Mouse (Mus musculus): ENCODE measurements around the gene Wdr54. TPM values are rescaled to one million over a fixed set of nuclear protein-coding genes. Genes with fewer than 3 reads are reported as not detected.

Wdr54 gene
- total RNA-seq (2014; rRNA removed; ENCODE audit: low replicate concordance) (1.4 and 5.5 TPM in 2 replicates), polyA plus RNA-seq (2015; fragmentation: Nextera tagmentation; extraction: Ambion mirVana) (0.96 and 1.1 TPM in 2 replicates)

DNA sequence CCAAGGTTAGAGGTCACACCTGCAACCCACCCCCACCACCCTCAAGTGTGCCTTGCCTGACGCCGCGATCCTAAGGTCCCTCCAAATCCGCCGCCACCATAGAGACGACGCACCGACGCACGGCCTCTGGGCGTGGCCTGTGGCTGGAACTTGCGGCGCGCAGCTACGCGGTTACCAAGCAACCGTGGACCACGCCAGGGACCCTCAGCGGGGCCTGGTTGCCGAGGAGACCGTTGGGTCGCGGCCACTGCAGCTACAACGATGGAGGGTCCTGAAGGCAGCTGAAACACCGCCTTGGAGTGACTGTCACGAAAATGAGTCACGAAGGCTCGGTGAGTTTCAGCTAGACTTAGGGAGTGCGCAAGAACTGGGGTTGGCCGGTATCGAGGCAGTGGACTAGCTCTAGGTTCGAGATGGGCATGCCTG, at the start of gene Wdr54, which contains the start of gene 1700003E16Rik:
Wdr54 (minus strand) TSS at position 139 of the 426 bp plus-strand sequence.
1700003E16Rik (plus strand) TSS at position 146 of the 426 bp plus-strand sequence.
- H3K27me3 ChIP-seq (ENCODE audit: control insufficient read depth, insufficient read depth, low read length), result peaks cover 12% of the 10 kb centered on the region
- 0 out of 2 replicates have a peak, but pooled peaks cover 6% of the 10 kb centered on the region for H3K36me3 ChIP-seq (replicated peaks; ENCODE audit: control insufficient read depth, insufficient read depth, low read length)
- 0 out of 2 replicates have a peak, but pooled peaks cover 4% of the 10 kb centered on the region for H3K4me1 ChIP-seq (ENCODE audit: control insufficient read depth, insufficient read depth)
- WGBS, result 3% methylated on average over 32 of the region's 32 CpGs
- no peak for TF ChIP-seq EP300 (IDR thresholded peaks at IDR 0.05; ENCODE audit: low read depth)
- TF ChIP-seq CTCF (IDR thresholded peaks at IDR 0.05; ENCODE audit: low read depth), result no peak
- peak; percentile 76 for ATAC-seq (ENCODE audit: insufficient read depth, low read depth)
- peak within 1 kb of the TSS; percentile 74 for H3K4me2 ChIP-seq (ENCODE audit: low read depth, low read length)
- H3K9me3 ChIP-seq (replicated peaks; ENCODE audit: control insufficient read depth, low read length), result no peaks in the 10 kb centered on the region
- no peak within 1 kb of the TSS for H3K27ac ChIP-seq (ENCODE audit: low read depth)
- DNase-seq (ENCODE audit: low spot score), result no peak
- H3K4me3 ChIP-seq (ENCODE audit: low read depth, low read length), result peak within 1 kb of the TSS; percentile 48
- H3K9ac ChIP-seq (replicated peaks; ENCODE audit: low read depth, low read length), result no peak within 1 kb of the TSS

- WGBS, result 86% methylated on average over 3 of the region's 3 CpGs
- peaks cover 4% of the 10 kb centered on the region; the same call in 1 of the 2 replicates for H3K4me1 ChIP-seq (ENCODE audit: control insufficient read depth, insufficient read depth)
- no peak overlapping the region for H3K9ac ChIP-seq (replicated peaks; ENCODE audit: low read depth, low read length)
- no peak for DNase-seq (ENCODE audit: low spot score)
- ATAC-seq (ENCODE audit: insufficient read depth, low read depth), result no peak
- no peak overlapping the region for H3K4me3 ChIP-seq (ENCODE audit: low read depth, low read length)
- H3K27ac ChIP-seq (ENCODE audit: low read depth), result no peak overlapping the region
- H3K9me3 ChIP-seq (replicated peaks; ENCODE audit: control insufficient read depth, low read length), result no peaks in the 10 kb centered on the region
- no peaks in the 10 kb centered on the region for H3K36me3 ChIP-seq (replicated peaks; ENCODE audit: control insufficient read depth, insufficient read depth, low read length)
- no peaks in the 10 kb centered on the region for H3K27me3 ChIP-seq (ENCODE audit: control insufficient read depth, insufficient read depth, low read length)
- H3K4me2 ChIP-seq (ENCODE audit: low read depth, low read length), result no peak overlapping the region
- TF ChIP-seq CTCF (IDR thresholded peaks at IDR 0.05; ENCODE audit: low read depth) (no peak), EP300 (IDR thresholded peaks at IDR 0.05; ENCODE audit: low read depth) (no peak)
These were observed 49.7 kb upstream of the Wdr54 start for GRCm38 (mm10) chr6:83205851-83206250.

DNA sequence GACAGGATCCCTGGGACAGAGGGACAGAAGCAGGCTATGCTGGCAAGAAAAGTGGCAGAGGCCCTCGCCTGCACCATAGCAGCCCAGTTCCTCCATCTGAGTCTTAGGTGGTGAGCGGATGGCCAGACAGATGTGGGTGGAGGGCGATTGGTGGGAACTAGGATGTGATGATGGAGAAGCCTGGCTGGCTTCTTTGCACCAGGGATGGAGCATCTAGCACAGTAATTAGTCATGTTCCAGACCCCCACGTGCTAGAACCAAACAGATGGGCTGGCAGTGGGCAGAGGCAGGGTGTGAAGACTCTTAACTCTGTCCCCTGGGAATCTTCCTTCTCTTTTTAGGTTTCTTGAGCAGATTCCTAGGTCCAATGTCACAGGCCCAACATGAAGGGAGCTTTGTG, 47.1 kb upstream of the Wdr54 start:
- WGBS, result 83% methylated on average over 4 of the region's 4 CpGs
- H3K9me3 ChIP-seq (replicated peaks; ENCODE audit: control insufficient read depth, low read length), result no peaks in the 10 kb centered on the region
- H3K27me3 ChIP-seq (ENCODE audit: control insufficient read depth, insufficient read depth, low read length), result no peaks in the 10 kb centered on the region
- no peak overlapping the region for H3K4me3 ChIP-seq (ENCODE audit: low read depth, low read length)
- peaks cover 20% of the 10 kb centered on the region for H3K36me3 ChIP-seq (replicated peaks; ENCODE audit: control insufficient read depth, insufficient read depth, low read length)
- DNase-seq (ENCODE audit: low spot score), result no peak
- H3K4me2 ChIP-seq (ENCODE audit: low read depth, low read length), result no peak overlapping the region
- no peak for ATAC-seq (ENCODE audit: insufficient read depth, low read depth)
- H3K27ac ChIP-seq (ENCODE audit: low read depth), result no peak overlapping the region
- H3K4me1 ChIP-seq (ENCODE audit: control insufficient read depth, insufficient read depth), result no peaks in the 10 kb centered on the region
- TF ChIP-seq CTCF (IDR thresholded peaks at IDR 0.05; ENCODE audit: low read depth), result no peak
- no peak for TF ChIP-seq EP300 (IDR thresholded peaks at IDR 0.05; ENCODE audit: low read depth)
- H3K9ac ChIP-seq (replicated peaks; ENCODE audit: low read depth, low read length), result no peak overlapping the region

- peak; percentile 57 for ATAC-seq (ENCODE audit: insufficient read depth, low read depth)
- no peak overlapping the region for H3K27ac ChIP-seq (ENCODE audit: low read depth)
These were observed 41.3 kb upstream of the Wdr54 start for GRCm38 (mm10) chr6:83197345-83198004.

DNA sequence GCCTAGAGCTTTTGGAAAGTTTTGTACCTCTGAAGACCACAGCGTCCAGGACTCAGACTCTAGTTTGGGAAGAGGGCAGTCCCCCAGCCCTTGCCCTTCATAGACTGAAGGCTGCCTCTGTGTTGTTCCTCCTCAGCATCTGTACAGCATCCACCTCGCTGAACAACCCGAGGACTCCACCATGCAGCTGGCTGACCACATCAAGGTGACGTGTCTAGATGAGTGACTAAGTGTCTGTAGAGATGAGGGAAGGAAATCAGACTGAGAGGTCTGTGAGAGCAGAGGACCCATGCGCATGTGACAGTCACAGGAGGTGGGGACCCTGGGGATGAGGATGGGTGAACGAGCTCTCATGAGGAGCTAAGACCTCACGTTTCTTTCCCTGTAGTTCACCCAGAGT, 37.4 kb upstream of the Wdr54 start:
- no peak overlapping the region for H3K4me2 ChIP-seq (ENCODE audit: low read depth, low read length)
- TF ChIP-seq EP300 (IDR thresholded peaks at IDR 0.05; ENCODE audit: low read depth) (no peak), CTCF (IDR thresholded peaks at IDR 0.05; ENCODE audit: low read depth) (no peak)

More at GRCm38 (mm10) chr6:83197345-83198004, 41.3 kb upstream of the Wdr54 start:
- TF ChIP-seq CTCF (IDR thresholded peaks at IDR 0.05; ENCODE audit: low read depth), result no peak; the same call in 1 of the 2 replicates
- Histone ChIP-seq H3K9me3 (replicated peaks; ENCODE audit: control insufficient read depth, low read length) (no peaks in the 10 kb centered on the region), H3K36me3 (replicated peaks; ENCODE audit: control insufficient read depth, insufficient read depth, low read length) (peaks cover 78% of the 10 kb centered on the region), H3K4me1 (ENCODE audit: control insufficient read depth, insufficient read depth) (no peaks in the 10 kb centered on the region), H3K27me3 (ENCODE audit: control insufficient read depth, insufficient read depth, low read length) (no peaks in the 10 kb centered on the region), H3K9ac (replicated peaks; ENCODE audit: low read depth, low read length) (no peak overlapping the region), H3K4me3 (ENCODE audit: low read depth, low read length) (no peak overlapping the region), H3K4me2 (ENCODE audit: low read depth, low read length) (no peak overlapping the region)
- DNase-seq (ENCODE audit: low spot score), result peak; percentile 40
- 30% methylated on average over 15 of the region's 15 CpGs for WGBS

More for the DNA sequence above, 37.4 kb upstream of the Wdr54 start:
- H3K9ac ChIP-seq (replicated peaks; ENCODE audit: low read depth, low read length), result no peak overlapping the region
- DNase-seq (ENCODE audit: low spot score), result no peak
- peaks cover 98% of the 10 kb centered on the region for H3K36me3 ChIP-seq (replicated peaks; ENCODE audit: control insufficient read depth, insufficient read depth, low read length)
- WGBS, result 84% methylated on average over 7 of the region's 7 CpGs
- no peaks in the 10 kb centered on the region for H3K27me3 ChIP-seq (ENCODE audit: control insufficient read depth, insufficient read depth, low read length)
- H3K9me3 ChIP-seq (replicated peaks; ENCODE audit: control insufficient read depth, low read length), result no peaks in the 10 kb centered on the region
- no peak overlapping the region for H3K27ac ChIP-seq (ENCODE audit: low read depth)
- ATAC-seq (ENCODE audit: insufficient read depth, low read depth), result no peak
- no peak overlapping the region for H3K4me3 ChIP-seq (ENCODE audit: low read depth, low read length)
- H3K4me1 ChIP-seq (ENCODE audit: control insufficient read depth, insufficient read depth), result no peaks in the 10 kb centered on the region

Measured in heart, postnatal 0 days (tissue).